Mouse (Mus musculus): ENCODE data around the gene Oog4. TPM values are rescaled to one million over a fixed set of nuclear protein-coding genes. Genes with fewer than 3 reads are reported as not detected.
"Not testable (repeated sequence)": the region's sequence is repeated elsewhere in the genome, so short reads cannot be mapped to it uniquely, and the experiment has no call there.

Oog4 gene
- not detected in 2 replicates for polyA plus RNA-seq (2015; fragmentation: Nextera tagmentation; extraction: Ambion mirVana)

DNA sequence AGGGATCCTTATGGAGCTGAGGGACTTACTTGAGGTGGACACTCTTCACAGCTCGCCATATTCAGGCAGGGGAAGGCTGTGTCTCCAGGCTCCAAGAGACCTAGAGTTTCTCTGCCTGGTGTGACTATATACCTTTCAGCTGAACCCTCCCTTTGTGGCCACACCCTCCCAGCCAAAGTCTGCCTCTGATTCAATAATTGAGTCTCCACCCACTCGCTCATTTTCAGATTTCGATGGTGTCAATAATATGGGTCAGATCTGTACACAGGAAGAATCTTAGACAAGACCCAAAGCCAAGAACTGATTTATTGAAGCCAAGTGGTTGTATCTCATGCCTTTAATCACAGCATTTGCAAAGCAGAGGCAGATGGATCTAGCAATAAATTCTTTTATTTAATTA, at the start of gene Oog4:
TSS of gene Oog4 (minus strand) at position 101 of the 400 bp plus-strand sequence.
- no peak for ATAC-seq (ENCODE audit: extremely low read depth, insufficient number of reproducible peaks, low FRiP score, low TSS enrichment)
- no peaks in the 10 kb centered on the region for H3K9me3 ChIP-seq
- WGBS, result 63% methylated on average over 3 of the region's 3 CpGs
- no peak within 1 kb of the TSS for H3K9ac ChIP-seq
- H3K4me3 ChIP-seq, result no peak within 1 kb of the TSS
- no peak within 1 kb of the TSS for H3K27ac ChIP-seq (replicated peaks)
- no peak within 1 kb of the TSS for H3K4me2 ChIP-seq
- H3K4me1 ChIP-seq, result no peaks in the 10 kb centered on the region
- H3K36me3 ChIP-seq, result no peaks in the 10 kb centered on the region
- no peaks in the 10 kb centered on the region for H3K27me3 ChIP-seq (replicated peaks)

DNA sequence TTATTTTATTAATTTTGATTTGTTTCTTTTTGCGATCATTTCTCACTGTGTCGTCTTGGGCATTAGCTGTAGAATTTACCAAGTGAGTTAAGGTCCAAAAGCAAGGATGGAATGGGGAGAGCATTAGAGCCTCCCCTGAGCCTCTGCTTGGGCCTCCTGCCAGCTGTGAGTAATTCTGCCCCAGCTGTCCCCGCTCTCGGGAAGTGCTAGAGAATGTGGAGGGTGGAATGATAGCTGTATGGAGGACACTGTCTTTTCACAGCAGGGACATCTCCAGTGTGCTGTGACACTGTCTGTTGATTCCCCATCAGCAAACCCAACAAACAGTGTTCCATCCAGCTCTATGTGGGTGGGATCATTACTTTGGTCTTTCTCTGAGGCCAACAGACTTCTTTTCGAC, 23.4 kb downstream of the Oog4 start:
- ATAC-seq (ENCODE audit: extremely low read depth, insufficient number of reproducible peaks, low FRiP score, low TSS enrichment); H3K36me3 ChIP-seq; H3K27ac ChIP-seq (replicated peaks); H3K4me1 ChIP-seq; H3K9ac ChIP-seq; H3K4me2 ChIP-seq; H3K27me3 ChIP-seq (replicated peaks); H3K4me3 ChIP-seq; H3K9me3 ChIP-seq: not testable (repeated sequence)
- 60% methylated on average over 5 of the region's 5 CpGs for WGBS

- WGBS, result 88% methylated on average over 3 of the region's 3 CpGs
- H3K9ac ChIP-seq, result no peak overlapping the region
- H3K9me3 ChIP-seq, result no peaks in the 10 kb centered on the region
- H3K4me1 ChIP-seq, result peaks cover 9% of the 10 kb centered on the region
- no peak overlapping the region for H3K4me2 ChIP-seq
- H3K4me3 ChIP-seq, result no peak overlapping the region
- H3K27ac ChIP-seq (replicated peaks), result no peak overlapping the region
- ATAC-seq (ENCODE audit: extremely low read depth, insufficient number of reproducible peaks, low FRiP score, low TSS enrichment), result no peak
- H3K36me3 ChIP-seq, result peaks cover 51% of the 10 kb centered on the region
- no peaks in the 10 kb centered on the region for H3K27me3 ChIP-seq (replicated peaks)
Observed at GRCm38 (mm10) chr4:143414121-143414520, 36.0 kb downstream of the Oog4 start.

- WGBS, result 95% methylated on average over 1 of the region's 1 CpGs
Observed at GRCm38 (mm10) chr4:143413621-143414020, 36.5 kb downstream of the Oog4 start.

DNA sequence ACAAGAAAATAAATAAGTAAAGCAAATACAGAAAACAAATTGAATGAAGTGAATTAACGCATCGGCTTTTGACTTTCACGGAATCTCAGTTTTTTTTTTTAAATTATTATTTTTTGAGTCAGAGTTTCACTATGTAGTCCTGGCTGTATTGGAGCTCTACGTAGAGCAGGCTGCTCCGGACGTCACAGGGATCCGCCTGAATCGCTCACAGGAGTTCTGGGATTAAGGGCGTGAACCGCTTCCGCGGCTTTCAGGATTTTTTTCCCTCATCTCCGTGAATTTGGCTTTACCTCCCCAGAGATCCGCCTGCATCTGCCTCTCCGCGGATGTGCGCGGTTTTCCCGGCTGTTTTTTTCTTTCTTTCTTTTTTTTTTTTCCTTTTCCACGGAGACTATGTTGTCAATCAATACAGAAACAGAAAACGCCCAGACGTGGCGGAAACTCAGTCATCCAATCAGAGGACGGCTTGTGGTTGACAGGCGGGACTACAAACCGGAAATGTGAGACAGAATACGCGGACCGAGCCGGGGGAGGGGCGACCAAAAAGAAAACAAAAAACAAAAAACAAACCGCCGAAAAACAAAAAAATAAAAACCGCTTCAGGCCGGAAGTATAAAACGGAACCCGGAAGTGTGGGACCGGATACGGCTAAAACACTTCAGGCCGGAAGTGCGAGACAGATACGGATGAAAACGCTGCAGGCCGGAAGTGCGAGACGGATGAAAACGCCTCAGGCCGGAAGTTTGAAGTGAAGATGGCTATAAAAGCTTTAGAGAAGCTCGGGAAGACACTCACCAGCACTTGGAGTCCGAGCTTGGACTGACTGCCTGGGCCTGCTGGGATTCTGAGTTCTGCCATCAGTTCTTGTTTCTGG, 37.7 kb downstream of the Oog4 start, which contains the start of gene Pramef8:
TSS of gene Pramef8 (plus strand) at position 208 of the 874 bp plus-strand sequence.
- no peaks in the 10 kb centered on the region for H3K27me3 ChIP-seq (replicated peaks)
- ATAC-seq (ENCODE audit: extremely low read depth, insufficient number of reproducible peaks, low FRiP score, low TSS enrichment), result peak; percentile 85; the same call in 1 of the 2 replicates
- peak within 1 kb of the TSS; percentile 84 for H3K27ac ChIP-seq (replicated peaks)
- peak within 1 kb of the TSS; percentile 70 for H3K4me2 ChIP-seq
- no peaks in the 10 kb centered on the region for H3K9me3 ChIP-seq
- peaks cover 9% of the 10 kb centered on the region for H3K4me1 ChIP-seq
- peak within 1 kb of the TSS; percentile 72 for H3K4me3 ChIP-seq
- peak within 1 kb of the TSS; percentile 82 for H3K9ac ChIP-seq
- peaks cover 35% of the 10 kb centered on the region for H3K36me3 ChIP-seq
- 1% methylated on average over 50 of the region's 50 CpGs for WGBS

More at GRCm38 (mm10) chr4:143413621-143414020, 36.5 kb downstream of the Oog4 start:
- Histone ChIP-seq H3K27me3 (replicated peaks) (no peaks in the 10 kb centered on the region), H3K4me1 (peaks cover 9% of the 10 kb centered on the region), H3K36me3 (peaks cover 46% of the 10 kb centered on the region), H3K27ac (replicated peaks) (no peak overlapping the region), H3K4me2 (peak overlapping the region; percentile 68; the same call in 1 of the 2 replicates), H3K4me3 (no peak overlapping the region), H3K9ac (no peak overlapping the region), H3K9me3 (no peaks in the 10 kb centered on the region)
- no peak for ATAC-seq (ENCODE audit: extremely low read depth, insufficient number of reproducible peaks, low FRiP score, low TSS enrichment)

- Histone ChIP-seq H3K27ac (replicated peaks) (peak overlapping the region; percentile 84; the same call in 1 of the 2 replicates), H3K9me3 (no peaks in the 10 kb centered on the region), H3K4me3 (peak overlapping the region; percentile 72), H3K4me1 (peaks cover 9% of the 10 kb centered on the region), H3K27me3 (replicated peaks) (no peaks in the 10 kb centered on the region), H3K4me2 (peak overlapping the region; percentile 70), H3K9ac (peak overlapping the region; percentile 82), H3K36me3 (peaks cover 27% of the 10 kb centered on the region)
- ATAC-seq (ENCODE audit: extremely low read depth, insufficient number of reproducible peaks, low FRiP score, low TSS enrichment), result no peak
- 70% methylated on average over 5 of the region's 5 CpGs for WGBS
Observed at GRCm38 (mm10) chr4:143411566-143412218, 38.4 kb downstream of the Oog4 start.

- H3K4me2 ChIP-seq, result no peak within 1 kb of the TSS
- H3K27me3 ChIP-seq (replicated peaks), result peaks cover 8% of the 10 kb centered on the region
- peaks cover 3% of the 10 kb centered on the region; the same call in 1 of the 2 replicates for H3K9me3 ChIP-seq
- no peaks in the 10 kb centered on the region for H3K36me3 ChIP-seq
- 63% methylated on average over 26 of the region's 26 CpGs for WGBS
- H3K4me1 ChIP-seq, result no peaks in the 10 kb centered on the region
- no peak for ATAC-seq (ENCODE audit: extremely low read depth, insufficient number of reproducible peaks, low FRiP score, low TSS enrichment)
- no peak within 1 kb of the TSS for H3K9ac ChIP-seq
- no peak within 1 kb of the TSS for H3K27ac ChIP-seq (replicated peaks)
- no peak within 1 kb of the TSS for H3K4me3 ChIP-seq
Observed at GRCm38 (mm10) chr4:143394181-143394580, 55.9 kb downstream of the Oog4 start, which contains the start of gene Pramel1. Gene Pramel1 (plus strand): TSS chr4:143394428.

- Histone ChIP-seq H3K27me3 (replicated peaks) (0 out of 2 replicates have a peak, but pooled peaks cover 3% of the 10 kb centered on the region), H3K9me3 (peaks cover 1% of the 10 kb centered on the region; the same call in 1 of the 2 replicates), H3K27ac (replicated peaks) (no peak overlapping the region), H3K4me2 (peak overlapping the region; percentile 70), H3K36me3 (no peaks in the 10 kb centered on the region), H3K9ac (peak overlapping the region; percentile 76), H3K4me3 (peak overlapping the region; percentile 53), H3K4me1 (no peaks in the 10 kb centered on the region)
- peak; percentile 37; the same call in 1 of the 2 replicates for ATAC-seq (ENCODE audit: extremely low read depth, insufficient number of reproducible peaks, low FRiP score, low TSS enrichment)
- WGBS, result 7% methylated on average over 42 of the region's 43 CpGs
Observed at GRCm38 (mm10) chr4:143388955-143389702, 61.0 kb downstream of the Oog4 start.

Other genes starting within 250 kb of the Oog4 start
- gene Prdm2, start 237.3 kb downstream of the Oog4 start, polyA plus RNA-seq (2015; fragmentation: Nextera tagmentation; extraction: Ambion mirVana), result 7.0 and 7.5 TPM in 2 replicates
- 25.4 and 28.0 TPM in 2 replicates for gene Pdpn, start 150.8 kb downstream of the Oog4 start, polyA plus RNA-seq (2015; fragmentation: Nextera tagmentation; extraction: Ambion mirVana)
- 0.17 and 0.40 TPM in 2 replicates for gene Lrrc38, start 100.6 kb downstream of the Oog4 start, polyA plus RNA-seq (2015; fragmentation: Nextera tagmentation; extraction: Ambion mirVana)
- gene Pramel1, start 55.9 kb downstream of the Oog4 start, polyA plus RNA-seq (2015; fragmentation: Nextera tagmentation; extraction: Ambion mirVana), result not detected in 2 replicates
- 11.0 and 13.2 TPM in 2 replicates for gene Pramef8, start 37.9 kb downstream of the Oog4 start, polyA plus RNA-seq (2015; fragmentation: Nextera tagmentation; extraction: Ambion mirVana)
- gene Gm13043, start 61.0 kb upstream of the Oog4 start, polyA plus RNA-seq (2015; fragmentation: Nextera tagmentation; extraction: Ambion mirVana), result not detected in 2 replicates
- gene Gm13040, start 85.6 kb upstream of the Oog4 start, polyA plus RNA-seq (2015; fragmentation: Nextera tagmentation; extraction: Ambion mirVana), result not detected in 2 replicates
- not detected in 2 replicates for gene BC080695, start 101.4 kb upstream of the Oog4 start, polyA plus RNA-seq (2015; fragmentation: Nextera tagmentation; extraction: Ambion mirVana)
- not detected in 2 replicates for gene Gm13057, start 101.4 kb upstream of the Oog4 start, polyA plus RNA-seq (2015; fragmentation: Nextera tagmentation; extraction: Ambion mirVana)
- not detected in 2 replicates for gene Gm13083, start 164.7 kb upstream of the Oog4 start, polyA plus RNA-seq (2015; fragmentation: Nextera tagmentation; extraction: Ambion mirVana)
- not detected in 2 replicates for gene Gm13088, start 206.9 kb upstream of the Oog4 start, polyA plus RNA-seq (2015; fragmentation: Nextera tagmentation; extraction: Ambion mirVana)